Comparison of ENCODE assay signal across 19 mouse cellular contexts in genomic region chr9:24411483-24411882, GRCm38 (mm10).
"Had no signal": no experiment of that assay in that cellular context is flagged by ENCODE, and none has a peak within 500 bp of the region (broad histone marks: within the 10 kb centered on the region; RNA-seq: fewer than 3 reads in every experiment).

No protein-coding gene starts in this region.

- ATAC-seq: midbrain, embryonic 16.5 days had no signal

- H3K9me3 ChIP-seq: midbrain, embryonic 10.5 days; midbrain, embryonic 12.5 days; neural tube, embryonic 13.5 days; neural tube, embryonic 15.5 days had no signal

- H3K4me3 ChIP-seq: midbrain, embryonic 10.5 days; midbrain, embryonic 12.5 days; myocyte; neural tube, embryonic 13.5 days; neural tube, embryonic 15.5 days had no signal

- H3K4me1 ChIP-seq: midbrain, embryonic 10.5 days; midbrain, embryonic 12.5 days; neural tube, embryonic 13.5 days; neural tube, embryonic 15.5 days had no signal

- H3K36me3 ChIP-seq: midbrain, embryonic 12.5 days; neural tube, embryonic 15.5 days had no signal

- H3K9ac ChIP-seq: lung, embryonic 14.5 days; midbrain, embryonic 12.5 days; neural tube, embryonic 13.5 days; neural tube, embryonic 15.5 days had no signal

- H3K27me3 ChIP-seq: midbrain, embryonic 12.5 days; neural tube, embryonic 13.5 days; neural tube, embryonic 15.5 days had no signal

- DNase-seq: lung, adult 18-20 months; lung, embryonic 14.5 days; lung, postnatal 10 days; lung, postnatal 4 days; midbrain, embryonic 14.5 days; retina, postnatal 1 day; right cerebral cortex, adult 18-20 months; right cerebral cortex, postnatal 25 days; right cerebral cortex, postnatal 4 days; spleen, adult 18-20 months; thymus, adult 18-20 months; thymus, postnatal 14 days; thymus, postnatal 36 days had no signal

- H3K27ac ChIP-seq: midbrain, embryonic 10.5 days; midbrain, embryonic 12.5 days; neural tube, embryonic 13.5 days; neural tube, embryonic 15.5 days had no signal

- H3K4me2 ChIP-seq: lung, embryonic 14.5 days; midbrain, embryonic 12.5 days; neural tube, embryonic 13.5 days; neural tube, embryonic 15.5 days had no signal
